In genomic region chr2:30750025-30750424, GRCm38 (mm10) we compare ENCODE assay signal across 9 mouse cellular contexts. TPM values are rescaled to one million over a fixed set of nuclear protein-coding genes. Genes with fewer than 3 reads are reported as not detected.
DNase-seq lines count a peak whose midpoint lies in the region; ATAC-seq and TF ChIP-seq lines count a peak whose summit lies in the region.
"Had no signal": no experiment of that assay in that cellular context is flagged by ENCODE, and none has a peak within 500 bp of the region (broad histone marks: within the 10 kb centered on the region; RNA-seq: fewer than 3 reads in every experiment).

No protein-coding gene starts in this region.

- H3K4me3 ChIP-seq in heart, adult 2 months = no peak overlapping the region
- no peak overlapping the region for H3K4me3 ChIP-seq in hindbrain, embryonic 14.5 days (replicated peaks; ENCODE audit: low read length)

- H3K4me1 ChIP-seq in heart, adult 2 months (ENCODE audit: control insufficient read depth, insufficient read depth, low read length) = peaks cover 11% of the 10 kb centered on the region
- no peaks in the 10 kb centered on the region; the same call in 1 of the 2 replicates for H3K4me1 ChIP-seq in hindbrain, embryonic 14.5 days (replicated peaks; ENCODE audit: control insufficient read depth, insufficient read depth, low read length)

- peak in 1 of 2 experiments; percentile 55 for DNase-seq in heart, adult 2 months
- no peak for DNase-seq in heart, postnatal 14 days
- DNase-seq in brain, embryonic 14.5 days (ENCODE audit: low read depth) = peak; percentile 57
- DNase-seq in hindbrain, embryonic 14.5 days (ENCODE audit: low spot score) = no peak
- DNase-seq in lung, postnatal 36 days = peak; percentile 75
- DNase-seq in layer of hippocampus, postnatal 10 days (ENCODE audit: low spot score in 2 of 2) = no peak
- DNase-seq in left cerebral cortex, adult 18-20 months (ENCODE audit: low spot score in 2 of 2) = no peak
- DNase-seq in cerebellum, adult 11-12 months = no peak
- DNase-seq: adrenal gland, postnatal 14 days had no signal

- WGBS in heart, adult 2 months = 38% methylated on average over 5 of the region's 5 CpGs
- 26% methylated on average over 5 of the region's 5 CpGs for WGBS in hindbrain, embryonic 14.5 days

- peak; percentile 81; the same call in 1 of the 2 replicates for TF ChIP-seq EP300 in heart, adult 2 months (IDR thresholded peaks at IDR 0.05; ENCODE audit: insufficient read depth, low read depth, low read length)

- intact Hi-C loops in heart, adult 2 months (cut with DNase I) = loop anchor here (5.0 kb wide), 1 partner anchor 38 kb away; no protein-coding TSS in a partner anchor
- intact Hi-C loops in heart, postnatal 14 days (cut with DNase I) = no loop called here

- no peak for ATAC-seq in hindbrain, embryonic 14.5 days (ENCODE audit: low FRiP score)

- no peak for TF ChIP-seq CTCF in heart, adult 2 months (IDR thresholded peaks at IDR 0.05)
- TF ChIP-seq CTCF in brain, embryonic 14.5 days (IDR thresholded peaks at IDR 0.05; ENCODE audit: borderline replicate concordance, extremely low read depth, insufficient read depth, insufficient read length) = no peak

- no peaks in the 10 kb centered on the region for H3K36me3 ChIP-seq in heart, adult 2 months (ENCODE audit: control insufficient read depth, insufficient read depth, low read length)
- no peaks in the 10 kb centered on the region for H3K36me3 ChIP-seq in hindbrain, embryonic 14.5 days (replicated peaks; ENCODE audit: control insufficient read depth, insufficient read depth)

- peak overlapping the region; percentile 76 for H3K27ac ChIP-seq in heart, adult 2 months
- H3K27ac ChIP-seq in hindbrain, embryonic 14.5 days = peak overlapping the region; percentile 58

- no peak overlapping the region for H3K4me2 ChIP-seq in hindbrain, embryonic 14.5 days (replicated peaks)

- no peak for TF ChIP-seq POLR2A in heart, adult 2 months (IDR thresholded peaks at IDR 0.05; ENCODE audit: insufficient read depth, low read depth, low read length)
- no peak for TF ChIP-seq POLR2A in brain, embryonic 14.5 days (IDR thresholded peaks at IDR 0.05; ENCODE audit: borderline replicate concordance, extremely low read depth, insufficient read depth, insufficient read length, poor library complexity, severe bottlenecking)

- no peaks in the 10 kb centered on the region for H3K27me3 ChIP-seq in heart, adult 2 months (ENCODE audit: control insufficient read depth, insufficient read depth, low read length)
- H3K27me3 ChIP-seq in hindbrain, embryonic 14.5 days (ENCODE audit: control insufficient read depth, insufficient read depth, low read length) = no peaks in the 10 kb centered on the region

- H3K79me2 ChIP-seq in heart, adult 2 months (replicated peaks; ENCODE audit: control insufficient read depth, insufficient read depth, low read length) = no peaks in the 10 kb centered on the region

- no peak overlapping the region for H3K9ac ChIP-seq in heart, adult 2 months (ENCODE audit: low read depth, low read length)
- H3K9ac ChIP-seq in hindbrain, embryonic 14.5 days = no peak overlapping the region

- no peaks in the 10 kb centered on the region for H3K9me3 ChIP-seq in hindbrain, embryonic 14.5 days (ENCODE audit: control insufficient read depth, low read length)

RNA-seq across cellular contexts. Expression of gene 1700001O22Rik, which starts 53.4 kb away (rescaled TPM):
- 1 to 10 TPM in 1 of 2 experiments, under 1 TPM in 1; 0.52 to 1.3 TPM for total RNA-seq in heart, adult 2 months (2021)
- 0.73 and 1.1 TPM in 2 replicates for polyA plus RNA-seq in heart, adult 2 months (2012; rRNA removed)
- 1 to 10 TPM in 1 of 2 experiments, under 1 TPM in 1; 0.57 to 1.0 TPM for total RNA-seq in heart, postnatal 14 days (2021)
- 1.9 and 3.2 TPM in 2 replicates for polyA plus RNA-seq in brain, embryonic 14.5 days (2012; rRNA removed)
- 0.87 and 2.1 TPM in 2 replicates for polyA plus RNA-seq in hindbrain, embryonic 14.5 days (2014; fragmentation: Nextera tagmentation; extraction: Ambion mirVana)
- 1 to 10 TPM; 2.0 to 3.2 TPM for total RNA-seq in layer of hippocampus, postnatal 10 days (2021)
- total RNA-seq in left cerebral cortex, adult 18-20 months (2021) = 1 to 10 TPM; 8.2 to 8.4 TPM

RNA-seq across cellular contexts. Expression of gene Ntmt1, which starts 57.6 kb away (rescaled TPM):
- 10 to 100 TPM; 22.0 to 27.3 TPM for total RNA-seq in heart, adult 2 months (2021)
- polyA plus RNA-seq in heart, adult 2 months (2012; rRNA removed) = 27.4 and 30.2 TPM in 2 replicates
- total RNA-seq in heart, postnatal 14 days (2021) = 10 to 100 TPM; 30.0 to 34.5 TPM
- polyA plus RNA-seq in brain, embryonic 14.5 days (2012; rRNA removed) = 72.3 and 98.7 TPM in 2 replicates
- 102 and 103 TPM in 2 replicates for polyA plus RNA-seq in hindbrain, embryonic 14.5 days (2014; fragmentation: Nextera tagmentation; extraction: Ambion mirVana)
- total RNA-seq in layer of hippocampus, postnatal 10 days (2021) = 10 to 100 TPM; 44.9 to 57.7 TPM
- total RNA-seq in left cerebral cortex, adult 18-20 months (2021) = 10 to 100 TPM; 32.9 to 34.1 TPM

Comparison
In these comparisons a context has a peak if more than half of its experiments do, and no peak if none do; other contexts are left out.
1. DNase-seq: peak in brain, embryonic 14.5 days (single experiment) and lung, postnatal 36 days (single experiment); none in heart, postnatal 14 days (0 of 2), hindbrain, embryonic 14.5 days (single experiment), layer of hippocampus, postnatal 10 days (0 of 2), left cerebral cortex, adult 18-20 months (0 of 2) and cerebellum, adult 11-12 months (single experiment).